Comparison of ENCODE assay signal across 8 mouse cellular contexts in the genomic region with DNA sequence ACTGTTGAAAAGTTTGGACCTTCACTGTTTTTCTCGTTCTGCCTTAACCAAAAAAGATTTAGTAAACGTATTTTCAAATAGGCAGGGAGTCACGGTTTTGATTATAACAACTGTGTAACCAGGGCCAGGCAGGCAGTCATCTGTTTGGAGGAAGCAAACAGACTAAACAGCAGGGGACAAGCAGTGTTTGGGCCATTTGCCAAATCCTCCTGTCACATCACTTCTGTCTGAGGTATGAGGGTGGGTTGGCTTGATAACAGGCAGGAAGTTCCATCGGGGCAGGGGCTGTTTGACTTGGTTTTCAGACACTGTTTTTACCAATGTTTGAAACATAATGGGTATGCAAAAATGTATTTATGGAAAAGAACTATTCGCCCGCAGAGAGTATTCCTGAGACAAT. TPM values are rescaled to one million over a fixed set of nuclear protein-coding genes. Genes with fewer than 3 reads are reported as not detected.
DNase-seq lines count a peak whose midpoint lies in the region; ATAC-seq and TF ChIP-seq lines count a peak whose summit lies in the region.

No protein-coding gene starts in this region.

- no peak for ATAC-seq in forebrain, embryonic 15.5 days (replicated peaks)
- no peak for ATAC-seq in liver, embryonic 12.5 days

- intact Hi-C loops in gastrocnemius, adult 2 months (cut with DNase I), result no loop called here

- no peak overlapping the region for H3K9ac ChIP-seq in forebrain, embryonic 15.5 days (replicated peaks)
- no peak overlapping the region for H3K9ac ChIP-seq in liver, embryonic 12.5 days

- 14% methylated on average over 6 of the region's 6 CpGs for WGBS in forebrain, embryonic 15.5 days
- 27% methylated on average over 6 of the region's 6 CpGs for WGBS in liver, embryonic 12.5 days (ENCODE audit: insufficient replicate concordance)

- no peaks in the 10 kb centered on the region for H3K27me3 ChIP-seq in forebrain, embryonic 15.5 days
- no peaks in the 10 kb centered on the region for H3K27me3 ChIP-seq in liver, embryonic 12.5 days (replicated peaks)

- peaks cover 55% of the 10 kb centered on the region for H3K4me1 ChIP-seq in forebrain, embryonic 15.5 days
- H3K4me1 ChIP-seq in liver, embryonic 12.5 days, result peaks cover 57% of the 10 kb centered on the region

- H3K36me3 ChIP-seq in forebrain, embryonic 15.5 days, result no peaks in the 10 kb centered on the region
- no peaks in the 10 kb centered on the region for H3K36me3 ChIP-seq in liver, embryonic 12.5 days

- DNase-seq in gastrocnemius, adult 2 months, result no peak
- no peak for DNase-seq in gastrocnemius, postnatal 25 days
- peak; percentile 54 for DNase-seq in MEL-GATA-1-ER (ENCODE audit: extremely low read depth, low read depth)
- no peak for DNase-seq in natural killer cell, adult 2 months (ENCODE audit: low spot score in 2 of 2)
- DNase-seq in layer of hippocampus, adult 9-11 months, result no peak
- DNase-seq in thymus, postnatal 10 days (ENCODE audit: low spot score in 2 of 2), result no peak

- H3K4me3 ChIP-seq in gastrocnemius, adult 2 months, result no peak overlapping the region
- no peak overlapping the region for H3K4me3 ChIP-seq in forebrain, embryonic 15.5 days
- no peak overlapping the region for H3K4me3 ChIP-seq in liver, embryonic 12.5 days

- H3K27ac ChIP-seq in gastrocnemius, adult 2 months, result peak overlapping the region; percentile 73
- 0 out of 2 replicates have a peak overlapping the region, but pooled peaks have one; percentile 1 for H3K27ac ChIP-seq in forebrain, embryonic 15.5 days (replicated peaks)
- 0 out of 2 replicates have a peak overlapping the region, but pooled peaks have one; percentile 14 for H3K27ac ChIP-seq in liver, embryonic 12.5 days

- no peak overlapping the region for H3K4me2 ChIP-seq in forebrain, embryonic 15.5 days (replicated peaks)
- H3K4me2 ChIP-seq in liver, embryonic 12.5 days, result no peak overlapping the region

- no peak for TF ChIP-seq CTCF in gastrocnemius, adult 2 months (IDR thresholded peaks at IDR 0.05)

- H3K9me3 ChIP-seq in forebrain, embryonic 15.5 days, result no peaks in the 10 kb centered on the region
- no peaks in the 10 kb centered on the region for H3K9me3 ChIP-seq in liver, embryonic 12.5 days (replicated peaks)

RNA-seq across cellular contexts. Expression of a gene that starts 22.1 kb away (rescaled TPM):
- 100 to 1,000 TPM; 193 to 204 TPM for total RNA-seq in gastrocnemius, adult 2 months (2021)
- total RNA-seq in gastrocnemius, postnatal 25 days (2021), result 100 to 1,000 TPM; 138 to 143 TPM
- polyA plus RNA-seq in forebrain, embryonic 15.5 days (2015; fragmentation: Nextera tagmentation; extraction: Ambion mirVana), result 57.0 and 64.2 TPM in 2 replicates
- polyA plus RNA-seq in liver, embryonic 12.5 days (2016; fragmentation: Nextera tagmentation; extraction: Ambion mirVana), result 18.8 and 19.9 TPM in 2 replicates

RNA-seq across cellular contexts. Expression of a gene that starts 56.7 kb away (rescaled TPM):
- 10 to 100 TPM; 29.5 to 41.3 TPM for total RNA-seq in gastrocnemius, adult 2 months (2021)
- 10 to 100 TPM; 45.0 to 47.1 TPM for total RNA-seq in gastrocnemius, postnatal 25 days (2021)
- 11.3 and 13.4 TPM in 2 replicates for polyA plus RNA-seq in forebrain, embryonic 15.5 days (2015; fragmentation: Nextera tagmentation; extraction: Ambion mirVana)
- 1.7 TPM in 2 replicates for polyA plus RNA-seq in liver, embryonic 12.5 days (2016; fragmentation: Nextera tagmentation; extraction: Ambion mirVana)

Comparison
In these comparisons a context has a peak if more than half of its experiments do, and no peak if none do; other contexts are left out.
1. H3K27ac ChIP-seq: peak in every context shown above with its lines; median percentile 73 in gastrocnemius, adult 2 months; 14 in liver, embryonic 12.5 days; 1 in forebrain, embryonic 15.5 days.